8 mouse cellular contexts compared by ENCODE assay signal in the genomic region with DNA sequence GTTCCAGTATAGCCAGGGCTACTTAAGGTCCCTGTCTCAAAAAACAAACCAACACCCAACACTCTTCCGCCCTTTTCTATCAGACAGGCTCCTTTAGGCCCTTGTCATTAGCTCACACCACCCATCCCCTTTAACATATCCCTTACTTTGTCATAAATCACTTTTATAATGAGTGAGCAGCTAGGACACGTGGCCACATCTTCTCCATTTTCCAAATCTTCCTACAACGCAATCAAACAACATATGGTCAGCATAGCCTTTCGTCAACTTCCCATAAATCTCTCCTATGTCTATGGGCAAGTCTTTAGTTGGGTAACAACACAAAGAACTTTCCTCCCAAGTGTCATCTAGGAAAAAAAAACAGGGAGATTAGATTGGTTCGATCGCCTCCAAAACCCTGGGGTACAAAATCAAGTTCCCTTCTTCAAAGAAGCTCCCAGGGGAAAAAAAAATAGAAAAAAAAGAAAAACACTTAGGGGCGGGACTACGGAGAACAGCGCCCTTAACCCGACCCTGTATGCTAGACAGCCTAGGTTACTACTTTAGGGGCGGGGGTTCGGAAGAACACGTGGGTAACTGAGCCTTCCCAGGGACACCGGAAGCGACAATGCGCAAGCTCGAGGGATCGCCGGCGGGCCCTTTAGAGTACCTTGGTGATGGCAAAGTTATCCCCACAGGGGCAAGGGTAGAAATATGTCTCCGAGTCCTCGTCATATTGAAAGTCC. TPM values are rescaled to one million over a fixed set of nuclear protein-coding genes. Genes with fewer than 3 reads are reported as not detected.
DNase-seq lines count a peak whose midpoint lies in the region; ATAC-seq and TF ChIP-seq lines count a peak whose summit lies in the region.

A gene (plus strand): TSS at position 614 of the 725 bp plus-strand sequence.

- no peaks in the 10 kb centered on the region for H3K27me3 ChIP-seq in testis, adult 2 months (ENCODE audit: control insufficient read depth, insufficient read depth, low read length)
- no peaks in the 10 kb centered on the region for H3K27me3 ChIP-seq in liver, postnatal 0 days (ENCODE audit: insufficient read depth, low read length)
- H3K27me3 ChIP-seq in stomach, embryonic 16.5 days (ENCODE audit: control insufficient read depth, insufficient read depth, low read length), result no peaks in the 10 kb centered on the region

- H3K4me2 ChIP-seq in liver, postnatal 0 days (ENCODE audit: low read depth, low read length), result peak within 1 kb of the TSS; percentile 79
- peak within 1 kb of the TSS; percentile 85 for H3K4me2 ChIP-seq in stomach, embryonic 16.5 days (ENCODE audit: low read depth, low read length)

- WGBS in bone marrow, adult 2 months, result 2% methylated on average over 22 of the region's 22 CpGs
- 2% methylated on average over 22 of the region's 22 CpGs for WGBS in liver, postnatal 0 days (ENCODE audit: insufficient replicate concordance)
- WGBS in stomach, embryonic 16.5 days, result 2% methylated on average over 22 of the region's 22 CpGs

- peaks cover 6% of the 10 kb centered on the region for H3K36me3 ChIP-seq in testis, adult 2 months (ENCODE audit: control insufficient read depth, insufficient read depth, low read length)
- H3K36me3 ChIP-seq in liver, postnatal 0 days (replicated peaks; ENCODE audit: insufficient read depth, low read length), result peaks cover 16% of the 10 kb centered on the region
- H3K36me3 ChIP-seq in stomach, embryonic 16.5 days (ENCODE audit: control insufficient read depth, insufficient read depth, low read length), result peaks cover 12% of the 10 kb centered on the region

- no peak for TF ChIP-seq EP300 in liver, postnatal 0 days (IDR thresholded peaks at IDR 0.05; ENCODE audit: low read depth)

- peak within 1 kb of the TSS; percentile 90 for H3K27ac ChIP-seq in testis, adult 2 months (ENCODE audit: control insufficient read depth, insufficient read depth, low read depth, low read length)
- peak within 1 kb of the TSS; percentile 84 for H3K27ac ChIP-seq in bone marrow, adult 2 months (ENCODE audit: control insufficient read depth, insufficient read depth, low read depth, low read length, poor library complexity)
- H3K27ac ChIP-seq in liver, postnatal 0 days (ENCODE audit: low read depth), result peak within 1 kb of the TSS; percentile 93
- peak within 1 kb of the TSS; percentile 94 for H3K27ac ChIP-seq in stomach, embryonic 16.5 days (ENCODE audit: low read length)

- peaks cover 5% of the 10 kb centered on the region for H3K4me1 ChIP-seq in testis, adult 2 months (ENCODE audit: control insufficient read depth, insufficient read depth, low read length)
- H3K4me1 ChIP-seq in bone marrow, adult 2 months (ENCODE audit: control insufficient read depth, insufficient read depth, low read length), result no peaks in the 10 kb centered on the region
- H3K4me1 ChIP-seq in liver, postnatal 0 days (ENCODE audit: insufficient read depth), result peaks cover 17% of the 10 kb centered on the region
- H3K4me1 ChIP-seq in stomach, embryonic 16.5 days (ENCODE audit: control insufficient read depth, insufficient read depth, low read length), result peaks cover 7% of the 10 kb centered on the region

- no peak for TF ChIP-seq CTCF in testis, adult 2 months (IDR thresholded peaks at IDR 0.05; ENCODE audit: control insufficient read depth, insufficient read depth, insufficient replicate concordance, low read depth, low read length)
- no peak for TF ChIP-seq CTCF in bone marrow, adult 2 months (IDR thresholded peaks at IDR 0.05; ENCODE audit: control insufficient read depth, insufficient read depth, low read length)
- no peak for TF ChIP-seq CTCF in liver, postnatal 0 days (IDR thresholded peaks at IDR 0.05; ENCODE audit: low read depth)

- ATAC-seq in liver, postnatal 0 days, result peak; percentile 90
- ATAC-seq in stomach, embryonic 16.5 days (ENCODE audit: insufficient read depth, low FRiP score), result peak; percentile 95

- TF ChIP-seq POLR2A in testis, adult 2 months (IDR thresholded peaks at IDR 0.05; ENCODE audit: control insufficient read depth, low read depth, low read length), result no peak
- no peak for TF ChIP-seq POLR2A in bone marrow, adult 2 months (IDR thresholded peaks at IDR 0.05; ENCODE audit: borderline replicate concordance, control insufficient read depth, low read depth, low read length)

- DNase-seq in testis, postnatal 10 days (ENCODE audit: low spot score), result no peak
- no peak for DNase-seq in gastrocnemius, adult 18-20 months (ENCODE audit: low spot score)
- peak; percentile 62 for DNase-seq in hindlimb bud, embryonic 11.5 days (ENCODE audit: extremely low spot score, low read depth, low spot score)
- DNase-seq in liver, postnatal 0 days, result no peak
- no peak for DNase-seq in ovary, postnatal 10 days (ENCODE audit: low spot score)

- H3K9ac ChIP-seq in liver, postnatal 0 days (replicated peaks), result peak within 1 kb of the TSS; percentile 72
- peak within 1 kb of the TSS; percentile 86 for H3K9ac ChIP-seq in stomach, embryonic 16.5 days (ENCODE audit: low read length)

- no peaks in the 10 kb centered on the region for H3K9me3 ChIP-seq in liver, postnatal 0 days (ENCODE audit: low read length)
- no peaks in the 10 kb centered on the region for H3K9me3 ChIP-seq in stomach, embryonic 16.5 days (replicated peaks; ENCODE audit: control insufficient read depth, low read length)

- H3K4me3 ChIP-seq in testis, adult 2 months (ENCODE audit: control insufficient read depth, low read depth, low read length), result peak within 1 kb of the TSS; percentile 96
- H3K4me3 ChIP-seq in bone marrow, adult 2 months (replicated peaks; ENCODE audit: control insufficient read depth, low read depth, low read length), result peak within 1 kb of the TSS; percentile 95
- peak within 1 kb of the TSS; percentile 67 for H3K4me3 ChIP-seq in liver, postnatal 0 days (ENCODE audit: low read depth, low read length)
- H3K4me3 ChIP-seq in stomach, embryonic 16.5 days (replicated peaks; ENCODE audit: low read length), result peak within 1 kb of the TSS; percentile 70

RNA-seq across cellular contexts. Expression of the gene that starts here (rescaled TPM):
- polyA plus RNA-seq in testis, adult 2 months (2012; rRNA removed), result 23.9 and 24.0 TPM in 2 replicates
- 6.5 and 10.5 TPM in 2 replicates for polyA plus RNA-seq in bone marrow, adult 2 months (2011; ENCODE audit: insufficient read depth, insufficient read length, low replicate concordance, missing spikeins)
- 10 to 100 TPM; 17.9 to 19.5 TPM for total RNA-seq in gastrocnemius, adult 18-20 months (2021)
- 13.5 and 14.3 TPM in 2 replicates for polyA plus RNA-seq in liver, postnatal 0 days (2015; fragmentation: Nextera tagmentation; extraction: Ambion mirVana)
- 25.8 and 29.8 TPM in 2 replicates for polyA plus RNA-seq in stomach, embryonic 16.5 days (2015; fragmentation: Nextera tagmentation; extraction: Ambion mirVana)
